Mouse (Mus musculus) heart, embryonic 14.5 days (tissue): ENCODE results near the gene Abat. TPM values are rescaled to one million over a fixed set of nuclear protein-coding genes. Genes with fewer than 3 reads are reported as not detected.

ENCODE experiments used
- ATAC-seq: fragments of 200-750 bp; cut with Nextera tagmentation; 2 replicates; pipeline ENCODE4 v1.8.0; 2017; ENCODE audit warnings: low read depth, moderate TSS enrichment; ENCODE audit not compliant: insufficient number of reproducible peaks, insufficient read depth, low FRiP score
- H3K27ac ChIP-seq, 2 experiments: fragments of 200-500 bp in 1 of 2; fragments of 300-500 bp in 1 of 2; sonication (generic) in 1 of 2; replicated peaks in 1 of 2; 2 replicates each; pipeline ENCODE4 v1.5.1; 2012 to 2014; ENCODE audit warnings: low read depth in 2 of 2, low read length in 2 of 2, control low read depth in 1 of 2, mild to moderate bottlenecking in 1 of 2, mixed read lengths in 1 of 2; ENCODE audit not compliant: control insufficient read depth in 1 of 2, insufficient read depth in 1 of 2
- H3K27me3 ChIP-seq: fragments of 300-500 bp; sonication (generic); 2 replicates; pipeline ENCODE4 v1.6.1; 2014; ENCODE audit warnings: mild to moderate bottlenecking, low read length, control low read depth; ENCODE audit not compliant: control insufficient read depth, insufficient read depth
- H3K36me3 ChIP-seq: fragments of 300-500 bp; sonication (generic); 2 replicates; pipeline ENCODE4 v1.6.1; 2014; ENCODE audit warnings: mild to moderate bottlenecking, control low read depth, low read length, mixed read lengths; ENCODE audit not compliant: control insufficient read depth, insufficient read depth
- H3K4me1 ChIP-seq, 2 experiments: fragments of 200-500 bp in 1 of 2; fragments of 300-500 bp in 1 of 2; sonication (generic) in 1 of 2; 2 replicates each; pipeline ENCODE4 v1.6.1; 2012 to 2014; ENCODE audit warnings: low read length in 2 of 2, control low read depth in 1 of 2, mixed read lengths in 1 of 2; ENCODE audit not compliant: control insufficient read depth in 2 of 2, insufficient read depth in 2 of 2
- H3K4me2 ChIP-seq: fragments of 300-500 bp; sonication (generic); 2 replicates; pipeline ENCODE4 v1.6.1; 2014; ENCODE audit warnings: mild to moderate bottlenecking, low read length
- H3K4me3 ChIP-seq, 2 experiments: fragments of 200-500 bp in 1 of 2; fragments of 300-500 bp in 1 of 2; sonication (generic) in 1 of 2; 2 replicates each; pipeline ENCODE4 v1.5.1; 2012 to 2014; ENCODE audit warnings: low read length in 2 of 2, mild to moderate bottlenecking in 2 of 2, control low read depth in 1 of 2, low read depth in 1 of 2, moderate library complexity in 1 of 2; ENCODE audit not compliant: control insufficient read depth in 1 of 2, insufficient read depth in 1 of 2
- H3K9ac ChIP-seq: fragments of 300-500 bp; sonication (generic); 2 replicates; pipeline ENCODE4 v1.6.1; 2014; ENCODE audit warnings: mild to moderate bottlenecking, low read length
- H3K9me3 ChIP-seq: fragments of 300-500 bp; sonication (generic); 2 replicates; pipeline ENCODE4 v1.6.1; 2016; ENCODE audit warnings: low read length, control low read depth; ENCODE audit not compliant: control insufficient read depth
- WGBS: fragments of 180-500 bp; shearing (Covaris S2); extraction: QIAGEN DNeasy Blood & Tissue Kit; methylation state at CpG from one replicate; pipeline ENCODE4 v1.1.7; 2014; 5-methylcytosine and 5-hydroxymethylcytosine counted together
- polyA plus RNA-seq: library from polyadenylated mRNA; unstranded; fragments of >200 nt; fragmentation: Nextera tagmentation; extraction: Ambion mirVana; gene quantifications from 2 replicates; pipeline ENCODE4 v1.2.1, GENCODE M21; 2014

The Abat gene
- polyA plus RNA-seq, 1 experiment from 2014 or later: 27.6 TPM

DNA sequence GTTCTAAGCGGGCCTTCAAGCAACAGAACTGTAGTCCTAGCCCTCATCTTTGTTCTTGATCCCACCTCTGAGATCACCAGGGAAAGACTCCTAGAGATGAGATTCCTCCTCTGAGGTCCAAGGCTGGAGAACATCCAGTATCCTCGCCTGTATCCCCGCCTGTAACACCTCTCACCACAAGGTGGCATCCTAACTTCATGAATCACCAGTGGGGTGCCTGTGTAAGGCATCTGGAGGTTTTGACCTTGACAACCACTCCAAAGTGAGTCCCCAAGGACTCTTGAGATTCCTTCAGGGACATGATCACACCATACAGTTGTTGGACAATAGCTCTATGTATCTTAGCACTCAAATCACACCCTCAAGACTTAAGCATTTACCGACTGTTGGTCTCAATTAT lies 19.0 kb upstream of the Abat start:
- 15% methylated on average over 4 of the region's 4 CpGs for WGBS
- no peak overlapping the region for H3K4me2 ChIP-seq
- peak; percentile 62; the same call in 1 of the 2 replicates for ATAC-seq
- H3K27ac ChIP-seq: no peak overlapping the region
- peaks cover 0 to 6% of the 10 kb centered on the region in 2 experiments; a peak in 1 of 4 replicates for H3K4me1 ChIP-seq
- H3K27me3 ChIP-seq: no peaks in the 10 kb centered on the region
- peaks cover 9% of the 10 kb centered on the region; the same call in 1 of the 2 replicates for H3K36me3 ChIP-seq
- H3K9ac ChIP-seq: no peak overlapping the region
- H3K4me3 ChIP-seq: no peak overlapping the region
- no peaks in the 10 kb centered on the region for H3K9me3 ChIP-seq

GRCm38 (mm10) chr16:8496967-8497366 lies 16.3 kb upstream of the Abat start:
- Histone ChIP-seq H3K9ac (no peak overlapping the region), H3K4me2 (no peak overlapping the region), H3K4me3 (no peak overlapping the region), H3K36me3 (no peaks in the 10 kb centered on the region), H3K4me1 (peaks cover 0 to 6% of the 10 kb centered on the region in 2 experiments; a peak in 1 of 4 replicates), H3K9me3 (no peaks in the 10 kb centered on the region), H3K27ac (no peak overlapping the region), H3K27me3 (no peaks in the 10 kb centered on the region)
- no peak for ATAC-seq
- WGBS: 50% methylated on average over 2 of the region's 2 CpGs

DNA sequence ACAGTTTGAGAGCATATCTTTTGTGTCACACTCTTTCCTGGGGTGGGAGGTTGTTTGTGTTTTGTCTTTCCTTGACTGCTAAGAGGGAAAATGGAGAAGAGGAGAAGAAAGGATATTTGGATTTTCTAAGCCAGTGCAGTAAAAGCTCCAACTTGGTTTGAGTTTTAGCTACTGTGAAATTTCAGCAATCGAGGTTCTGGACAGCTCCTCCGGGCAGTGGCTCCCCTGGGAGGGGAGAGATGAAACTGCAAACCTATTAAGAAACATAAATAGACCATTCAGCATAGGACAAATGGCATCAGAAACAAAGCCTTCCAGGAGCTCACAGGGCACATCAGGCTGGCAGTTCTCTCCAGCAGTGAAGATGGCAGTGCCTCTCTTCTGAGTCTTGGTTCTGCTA lies 9.0 kb upstream of the Abat start:
- no peaks in the 10 kb centered on the region for H3K9me3 ChIP-seq
- H3K4me3 ChIP-seq: no peak overlapping the region
- H3K27me3 ChIP-seq: no peaks in the 10 kb centered on the region
- H3K4me1 ChIP-seq: no peaks in the 10 kb centered on the region
- 22% methylated on average over 2 of the region's 2 CpGs for WGBS
- H3K36me3 ChIP-seq: no peaks in the 10 kb centered on the region
- H3K4me2 ChIP-seq: no peak overlapping the region
- no peak for ATAC-seq
- no peak overlapping the region for H3K27ac ChIP-seq
- H3K9ac ChIP-seq: no peak overlapping the region

- Histone ChIP-seq H3K9ac (no peak overlapping the region), H3K9me3 (no peaks in the 10 kb centered on the region), H3K27ac (no peak overlapping the region), H3K4me2 (no peak overlapping the region), H3K36me3 (no peaks in the 10 kb centered on the region), H3K27me3 (no peaks in the 10 kb centered on the region), H3K4me1 (peaks cover 12 to 14% of the 10 kb centered on the region in 2 experiments), H3K4me3 (no peak overlapping the region)
- ATAC-seq: no peak
- 58% methylated on average over 5 of the region's 5 CpGs for WGBS
These were observed 3.3 kb upstream of the Abat start for GRCm38 (mm10) chr16:8509894-8510293.

DNA sequence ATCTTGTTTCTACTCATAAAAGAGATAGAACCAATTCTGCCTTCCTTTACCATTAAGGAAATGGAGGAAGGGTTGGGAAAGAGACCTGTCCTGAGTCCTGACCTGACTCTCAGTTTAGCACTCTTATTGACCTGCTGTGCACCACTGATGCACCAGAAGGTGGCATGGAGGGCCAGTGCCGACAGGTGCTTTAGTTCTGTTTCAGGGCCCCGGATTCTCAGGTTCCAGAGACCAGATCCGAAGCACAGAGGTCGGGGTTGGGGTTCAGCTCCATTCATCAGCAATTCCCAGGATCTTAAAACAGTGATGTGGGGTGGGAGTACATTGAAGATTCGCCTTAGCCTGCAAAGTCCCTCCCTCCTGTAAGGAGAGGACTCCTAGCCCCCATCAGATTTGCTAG lies 399 bp upstream of the Abat start:
- 0 out of 2 replicates have a peak overlapping the region, but pooled peaks have one; percentile 76 for H3K9ac ChIP-seq

GRCm38 (mm10) chr16:8514180-8514579 lies 951 bp downstream of the Abat start:
- peaks cover 19 to 33% of the 10 kb centered on the region in 2 experiments for H3K4me1 ChIP-seq
- H3K36me3 ChIP-seq: peaks cover 4% of the 10 kb centered on the region; the same call in 1 of the 2 replicates
- 4% methylated on average over 4 of the region's 4 CpGs for WGBS
- peak overlapping the region; percentile 76 for H3K9ac ChIP-seq
- peak overlapping the region; percentile 7 to 75; a peak in 2 of 4 replicates for H3K27ac ChIP-seq
- peak overlapping the region; percentile 94 for H3K4me2 ChIP-seq
- ATAC-seq: peak; percentile 70
- H3K4me3 ChIP-seq: peak overlapping the region; percentile 61 to 69
- H3K27me3 ChIP-seq: no peaks in the 10 kb centered on the region
- H3K9me3 ChIP-seq: no peaks in the 10 kb centered on the region

More for the DNA sequence above, 399 bp upstream of the Abat start:
- Histone ChIP-seq H3K36me3 (peaks cover 4% of the 10 kb centered on the region; the same call in 1 of the 2 replicates), H3K4me1 (peaks cover 16 to 24% of the 10 kb centered on the region in 2 experiments), H3K4me3 (peak overlapping the region; percentile 27 to 61), H3K27me3 (no peaks in the 10 kb centered on the region), H3K27ac (no peak overlapping the region), H3K4me2 (peak overlapping the region; percentile 94), H3K9me3 (no peaks in the 10 kb centered on the region)
- ATAC-seq: no peak
- WGBS: 3% methylated on average over 5 of the region's 5 CpGs

DNA sequence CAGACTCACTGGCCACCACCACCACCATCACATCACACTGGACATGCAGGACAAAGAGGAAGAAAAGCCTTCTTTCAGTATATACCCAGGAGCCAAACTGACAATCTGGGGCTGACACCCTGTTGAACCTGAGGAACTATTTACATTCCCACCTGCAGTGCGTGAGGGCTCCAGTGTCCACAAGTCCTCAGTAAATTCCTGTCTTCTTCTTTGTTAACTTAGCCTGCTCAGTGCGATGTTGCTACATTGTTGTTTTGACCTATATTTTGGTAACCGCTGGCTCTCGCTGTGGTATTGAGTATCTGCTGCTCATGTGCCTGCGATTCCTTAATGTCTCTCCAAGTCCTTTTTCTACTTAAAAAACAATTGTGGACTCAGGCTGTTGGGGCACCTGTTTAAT lies 7.3 kb downstream of the Abat start:
- Histone ChIP-seq H3K27ac (no peak overlapping the region), H3K4me1 (peaks cover 28 to 43% of the 10 kb centered on the region in 2 experiments), H3K27me3 (no peaks in the 10 kb centered on the region), H3K9me3 (no peaks in the 10 kb centered on the region), H3K9ac (no peak overlapping the region), H3K4me3 (no peak overlapping the region), H3K4me2 (no peak overlapping the region), H3K36me3 (peaks cover 4% of the 10 kb centered on the region; the same call in 1 of the 2 replicates)
- 84% methylated on average over 5 of the region's 5 CpGs for WGBS
- ATAC-seq: no peak

GRCm38 (mm10) chr16:8521322-8521721 lies 8.1 kb downstream of the Abat start:
- H3K27ac ChIP-seq: no peak overlapping the region
- H3K4me2 ChIP-seq: no peak overlapping the region
- no peaks in the 10 kb centered on the region for H3K9me3 ChIP-seq
- H3K27me3 ChIP-seq: no peaks in the 10 kb centered on the region
- no peak overlapping the region for H3K4me3 ChIP-seq
- no peak for ATAC-seq
- 71% methylated on average over 4 of the region's 4 CpGs for WGBS
- no peak overlapping the region for H3K9ac ChIP-seq
- H3K36me3 ChIP-seq: peaks cover 4% of the 10 kb centered on the region; the same call in 1 of the 2 replicates
- peaks cover 33 to 44% of the 10 kb centered on the region in 2 experiments for H3K4me1 ChIP-seq
